Mouse (Mus musculus): ENCODE measurements around the gene Rragc. TPM values are rescaled to one million over a fixed set of nuclear protein-coding genes. Genes with fewer than 3 reads are reported as not detected.

The Rragc gene
- polyA plus RNA-seq, 1 experiment from 2014 or later, result 46.8 TPM

DNA sequence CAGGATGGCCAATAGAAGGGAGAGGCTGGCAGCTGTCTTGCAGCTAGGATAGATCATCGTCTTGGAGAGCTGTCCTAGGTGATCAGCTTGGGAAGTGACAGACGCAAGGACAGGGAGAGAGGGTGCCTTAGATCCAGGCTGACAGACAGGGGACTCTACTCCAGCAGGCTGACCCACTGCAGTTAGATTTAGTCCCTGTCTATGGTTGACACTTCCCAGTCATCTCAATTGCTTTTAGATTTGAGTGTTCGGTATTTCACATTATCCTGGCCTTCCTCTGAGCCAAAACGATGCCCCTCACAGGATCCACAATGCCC is 40.2 kb downstream of the Rragc start:
- Histone ChIP-seq H3K27ac (no peak overlapping the region), H3K4me1 (peaks cover 11% of the 10 kb centered on the region), H3K36me3 (replicated peaks) (no peaks in the 10 kb centered on the region), H3K27me3 (replicated peaks) (peaks cover 4% of the 10 kb centered on the region; the same call in 1 of the 2 replicates), H3K4me3 (no peak overlapping the region), H3K4me2 (peak overlapping the region; percentile 42; the same call in 1 of the 2 replicates), H3K9ac (no peak overlapping the region), H3K9me3 (no peaks in the 10 kb centered on the region)
- 55% methylated on average over 4 of the region's 4 CpGs for WGBS
- no peak for ATAC-seq (replicated peaks)

DNA sequence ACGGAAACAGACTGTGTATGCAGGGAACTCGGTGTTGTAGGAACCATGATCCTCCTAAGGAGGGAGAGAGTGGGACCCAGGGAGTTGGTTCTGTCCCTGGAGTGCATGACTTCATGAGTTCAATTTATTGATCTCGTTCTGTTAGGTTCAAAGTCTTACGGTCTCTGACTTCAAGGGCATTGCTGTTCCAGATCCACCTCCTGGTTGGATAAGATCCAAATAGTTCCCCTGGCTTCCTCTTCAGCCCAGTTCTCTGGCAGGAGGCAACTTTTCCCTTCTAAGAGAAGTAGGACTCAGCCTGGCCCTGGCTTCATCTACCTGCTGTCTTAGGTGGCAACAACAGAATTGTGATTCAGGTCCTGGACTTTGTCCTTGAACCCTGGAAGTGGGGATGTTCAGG is 40.6 kb downstream of the Rragc start:
- H3K4me1 ChIP-seq, result peaks cover 11% of the 10 kb centered on the region

DNA sequence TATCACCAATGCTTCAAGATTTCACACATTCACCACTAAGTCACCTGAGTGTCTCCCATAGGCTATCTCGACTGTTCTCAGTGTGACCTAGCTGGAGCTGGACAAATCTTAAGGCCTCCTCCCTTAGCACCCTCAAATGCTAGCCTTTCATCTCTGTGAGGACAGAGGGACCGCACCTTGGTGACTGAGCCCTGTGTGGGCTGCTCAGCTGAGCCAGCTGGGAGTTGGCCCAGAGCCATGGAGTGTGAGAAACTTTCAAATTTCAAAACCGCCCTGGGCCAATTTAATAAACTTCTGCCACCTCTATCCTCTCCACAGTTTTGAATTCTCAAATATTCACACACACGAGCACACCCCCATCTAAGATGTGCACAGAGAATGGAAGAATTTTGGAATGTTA is 43.7 kb downstream of the Rragc start:
- Histone ChIP-seq H3K27ac (no peak overlapping the region), H3K27me3 (replicated peaks) (peaks cover 4% of the 10 kb centered on the region; the same call in 1 of the 2 replicates), H3K4me2 (no peak overlapping the region), H3K4me1 (peaks cover 11% of the 10 kb centered on the region), H3K9ac (no peak overlapping the region), H3K36me3 (replicated peaks) (no peaks in the 10 kb centered on the region), H3K4me3 (no peak overlapping the region), H3K9me3 (no peaks in the 10 kb centered on the region)
- 67% methylated on average over 4 of the region's 4 CpGs for WGBS
- ATAC-seq (replicated peaks), result no peak

More for the DNA sequence above, 40.6 kb downstream of the Rragc start:
- Histone ChIP-seq H3K4me2 (no peak overlapping the region), H3K9ac (no peak overlapping the region), H3K4me3 (no peak overlapping the region), H3K9me3 (no peaks in the 10 kb centered on the region), H3K27me3 (replicated peaks) (peaks cover 4% of the 10 kb centered on the region; the same call in 1 of the 2 replicates), H3K27ac (no peak overlapping the region), H3K36me3 (replicated peaks) (no peaks in the 10 kb centered on the region)
- no peak for ATAC-seq (replicated peaks)
- 73% methylated on average over 4 of the region's 4 CpGs for WGBS

DNA sequence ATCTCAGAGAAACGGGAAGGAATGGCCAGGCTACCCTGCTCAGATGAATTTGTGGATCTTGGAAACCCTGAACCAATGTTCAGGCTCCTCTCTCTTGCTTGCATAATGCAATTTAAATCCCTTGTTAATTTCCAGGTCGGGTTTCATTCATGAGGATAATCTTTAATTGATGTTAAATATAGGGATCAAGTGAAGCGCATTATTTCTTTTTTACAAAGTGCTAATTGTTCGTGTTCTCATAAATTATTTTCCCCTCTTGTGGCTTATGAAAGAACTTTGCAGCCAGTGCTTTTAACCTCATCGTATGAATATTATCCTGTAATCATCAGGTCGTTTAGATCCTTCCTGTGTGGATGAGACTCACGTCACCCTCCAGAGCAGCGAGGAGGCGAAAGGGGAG is 45.5 kb downstream of the Rragc start:
- no peak for ATAC-seq (replicated peaks)
- no peak overlapping the region for H3K4me3 ChIP-seq
- 0 out of 2 replicates have a peak, but pooled peaks cover 4% of the 10 kb centered on the region for H3K27me3 ChIP-seq (replicated peaks)
- 60% methylated on average over 9 of the region's 9 CpGs for WGBS
- no peak overlapping the region for H3K9ac ChIP-seq
- H3K4me2 ChIP-seq, result no peak overlapping the region
- H3K9me3 ChIP-seq, result no peaks in the 10 kb centered on the region
- H3K36me3 ChIP-seq (replicated peaks), result no peaks in the 10 kb centered on the region
- no peaks in the 10 kb centered on the region; the same call in 1 of the 2 replicates for H3K4me1 ChIP-seq
- H3K27ac ChIP-seq, result no peak overlapping the region

DNA sequence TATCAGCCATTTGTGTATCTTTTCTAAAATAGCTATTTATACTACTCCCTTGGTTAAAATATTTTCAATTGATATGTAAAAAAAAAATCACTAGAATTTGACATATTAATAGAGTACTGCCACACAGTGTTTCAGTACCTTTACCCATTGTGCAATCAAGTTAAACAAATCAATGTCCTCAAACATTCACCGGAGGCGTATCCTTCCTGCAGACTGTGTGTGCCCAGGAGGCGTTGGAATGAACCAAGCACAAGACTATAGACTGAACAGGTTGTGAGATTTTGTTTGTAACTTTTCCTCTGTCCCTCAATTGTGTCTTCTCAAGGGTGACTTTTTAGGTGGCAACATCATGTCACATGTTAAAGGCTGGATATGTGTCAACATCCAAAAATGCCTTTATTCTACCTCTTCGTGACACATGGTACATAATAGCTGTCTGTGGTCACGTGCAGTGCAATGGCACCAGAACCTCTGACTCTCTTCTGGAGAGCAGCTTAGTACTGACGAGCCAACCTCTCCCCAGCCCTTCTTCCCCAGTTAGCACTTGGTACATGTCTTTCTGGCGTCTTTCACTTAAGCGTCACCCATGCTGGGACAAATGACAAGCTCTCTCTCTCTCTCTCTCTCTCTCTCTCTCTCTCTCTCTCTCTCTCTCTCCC is 51.5 kb downstream of the Rragc start:
- Histone ChIP-seq H3K4me3 (no peak overlapping the region), H3K27ac (no peak overlapping the region), H3K4me1 (peaks cover 11% of the 10 kb centered on the region), H3K36me3 (replicated peaks) (no peaks in the 10 kb centered on the region), H3K4me2 (no peak overlapping the region), H3K27me3 (replicated peaks) (no peaks in the 10 kb centered on the region), H3K9ac (no peak overlapping the region), H3K9me3 (no peaks in the 10 kb centered on the region)
- ATAC-seq (replicated peaks), result no peak
- 89% methylated on average over 8 of the region's 8 CpGs for WGBS

GRCm38 (mm10) chr4:123969458-123969857 is 52.2 kb downstream of the Rragc start:
- Histone ChIP-seq H3K36me3 (replicated peaks) (no peaks in the 10 kb centered on the region), H3K4me3 (no peak overlapping the region), H3K27me3 (replicated peaks) (no peaks in the 10 kb centered on the region), H3K27ac (no peak overlapping the region), H3K9ac (no peak overlapping the region), H3K9me3 (no peaks in the 10 kb centered on the region), H3K4me1 (peaks cover 11% of the 10 kb centered on the region), H3K4me2 (no peak overlapping the region)
- WGBS, result 72% methylated on average over 7 of the region's 7 CpGs
- no peak for ATAC-seq (replicated peaks)

DNA sequence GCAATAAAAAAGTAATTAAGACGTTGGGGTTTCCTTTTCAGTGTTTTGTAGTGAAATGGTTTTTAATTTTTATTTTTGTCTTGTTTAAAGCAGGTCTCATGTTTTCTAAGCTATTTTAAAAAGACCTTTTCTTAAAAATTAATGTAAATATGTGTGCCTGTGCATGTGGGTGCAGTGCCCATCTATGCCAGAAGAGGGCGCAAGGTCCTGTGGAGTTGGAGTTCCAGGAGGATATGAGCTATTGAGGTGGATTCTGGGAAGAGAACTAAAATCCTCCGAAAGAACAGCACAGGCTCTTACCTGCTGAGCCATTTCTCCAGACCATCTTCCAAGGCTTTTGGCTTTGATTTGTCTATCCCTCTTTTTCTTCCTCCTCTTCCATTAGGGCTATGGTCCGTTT is 53.8 kb downstream of the Rragc start:
- Histone ChIP-seq H3K9me3 (no peaks in the 10 kb centered on the region), H3K27me3 (replicated peaks) (no peaks in the 10 kb centered on the region), H3K4me2 (no peak overlapping the region), H3K27ac (no peak overlapping the region), H3K4me1 (peaks cover 11% of the 10 kb centered on the region), H3K36me3 (replicated peaks) (no peaks in the 10 kb centered on the region), H3K4me3 (no peak overlapping the region), H3K9ac (no peak overlapping the region)
- WGBS, result 84% methylated on average over 4 of the region's 4 CpGs
- ATAC-seq (replicated peaks), result no peak

- no peak for ATAC-seq (replicated peaks)
- no peaks in the 10 kb centered on the region for H3K27me3 ChIP-seq (replicated peaks)
- H3K4me1 ChIP-seq, result peaks cover 11% of the 10 kb centered on the region
- 0 out of 2 replicates have a peak overlapping the region, but pooled peaks have one; percentile 2 for H3K9ac ChIP-seq
- no peaks in the 10 kb centered on the region for H3K36me3 ChIP-seq (replicated peaks)
- peak overlapping the region; percentile 12 for H3K4me3 ChIP-seq
- WGBS, result 5% methylated on average over 29 of the region's 29 CpGs
- H3K4me2 ChIP-seq, result peak overlapping the region; percentile 51
- no peaks in the 10 kb centered on the region for H3K9me3 ChIP-seq
- H3K27ac ChIP-seq, result no peak overlapping the region
These were observed 55.3 kb downstream of the Rragc start for GRCm38 (mm10) chr4:123972423-123973049.

- 24% methylated on average over 5 of the region's 5 CpGs for WGBS
- no peak overlapping the region for H3K4me2 ChIP-seq
- H3K27me3 ChIP-seq (replicated peaks), result no peaks in the 10 kb centered on the region
- H3K27ac ChIP-seq, result no peak overlapping the region
- no peaks in the 10 kb centered on the region for H3K36me3 ChIP-seq (replicated peaks)
- no peaks in the 10 kb centered on the region for H3K9me3 ChIP-seq
- no peak for ATAC-seq (replicated peaks)
- H3K4me3 ChIP-seq, result no peak overlapping the region
- no peak overlapping the region for H3K9ac ChIP-seq
- no peaks in the 10 kb centered on the region for H3K4me1 ChIP-seq
These were observed 64.9 kb downstream of the Rragc start for GRCm38 (mm10) chr4:123982105-123982504.

Other genes with a start within 250 kb of the Rragc start
- gene Macf1, start 233.1 kb upstream of the Rragc start, polyA plus RNA-seq (2015; fragmentation: Nextera tagmentation; extraction: Ambion mirVana), result 76.4 and 82.6 TPM in 2 replicates
- gene Ndufs5, start 199.2 kb upstream of the Rragc start, polyA plus RNA-seq (2015; fragmentation: Nextera tagmentation; extraction: Ambion mirVana), result 410 and 413 TPM in 2 replicates
- gene Akirin1, start 167.1 kb upstream of the Rragc start, polyA plus RNA-seq (2015; fragmentation: Nextera tagmentation; extraction: Ambion mirVana), result 80.6 and 82.7 TPM in 2 replicates
- gene Rhbdl2, start 129.6 kb upstream of the Rragc start, polyA plus RNA-seq (2015; fragmentation: Nextera tagmentation; extraction: Ambion mirVana), result 1.1 and 1.6 TPM in 2 replicates
- gene 4933427I04Rik, start 57.8 kb upstream of the Rragc start, polyA plus RNA-seq (2015; fragmentation: Nextera tagmentation; extraction: Ambion mirVana), result 0.13 and 0.19 TPM in 2 replicates
- gene Mycbp, start 12.6 kb upstream of the Rragc start, polyA plus RNA-seq (2015; fragmentation: Nextera tagmentation; extraction: Ambion mirVana), result 32.8 and 33.7 TPM in 2 replicates
- gene 4930535I16Rik, start 576 bp downstream of the Rragc start, polyA plus RNA-seq (2015; fragmentation: Nextera tagmentation; extraction: Ambion mirVana), result not detected in 2 replicates

All from midbrain, embryonic 15.5 days (tissue).